Mouse (Mus musculus): ENCODE measurements around the gene Olfr477. TPM values are rescaled to one million over a fixed set of nuclear protein-coding genes. Genes with fewer than 3 reads are reported as not detected.
"Not testable (repeated sequence)": the region's sequence is repeated elsewhere in the genome, so short reads cannot be mapped to it uniquely, and the experiment has no call there.

Olfr477 gene
- not detected in 2 replicates for polyA plus RNA-seq (2012; ENCODE audit: insufficient read depth, insufficient read length, missing spikeins)

DNA sequence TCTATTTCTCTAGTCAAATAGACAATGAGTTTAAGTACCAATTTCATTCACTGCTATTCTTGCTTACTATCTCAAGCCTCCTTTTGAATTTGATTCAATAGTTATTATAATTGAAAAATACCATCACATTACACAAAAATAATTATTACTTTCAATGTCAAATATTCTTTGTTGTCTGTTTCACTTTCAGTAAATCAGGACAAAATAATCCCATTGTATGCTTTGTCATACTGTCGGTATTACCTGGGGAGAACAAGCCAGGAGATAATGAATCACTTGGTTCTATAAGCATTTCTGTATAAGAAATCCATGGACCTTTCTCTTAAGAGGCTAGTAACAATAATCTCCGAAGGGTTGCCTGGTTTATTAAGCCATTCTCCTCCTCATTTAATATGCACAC is at the start of gene Olfr477:
TSS of gene Olfr477 (plus strand) at position 301 of the 400 bp plus-strand sequence.
- Histone ChIP-seq H3K27ac (replicated peaks; ENCODE audit: low read depth, low read length) (no peak within 1 kb of the TSS), H3K4me1 (ENCODE audit: control insufficient read depth, insufficient read depth, insufficient read length, low read length) (no peaks in the 10 kb centered on the region), H3K4me3 (ENCODE audit: insufficient read depth, low read depth, low read length) (no peak within 1 kb of the TSS)

DNA sequence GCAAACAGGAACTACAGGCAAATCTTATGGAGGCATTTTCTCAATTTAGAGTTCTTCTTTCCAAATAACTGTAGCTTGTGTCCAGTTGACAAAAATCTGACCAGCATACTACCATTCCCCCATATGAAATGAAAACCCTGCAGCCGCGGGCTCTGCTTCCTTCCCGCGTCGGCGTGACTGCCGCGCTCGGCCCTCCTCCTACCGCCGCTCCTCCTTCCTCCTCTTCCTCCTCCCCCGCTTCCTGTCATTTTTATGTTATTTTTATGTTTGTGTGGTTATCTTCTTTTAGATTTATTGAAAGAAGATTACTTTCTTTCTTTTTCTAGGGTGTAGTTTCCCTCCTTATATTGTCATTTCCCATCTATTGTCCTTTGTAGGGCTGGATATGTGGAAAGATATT is 34.0 kb upstream of the Olfr477 start:
- H3K4me3 ChIP-seq (ENCODE audit: insufficient read depth, low read depth, low read length); H3K4me1 ChIP-seq (ENCODE audit: control insufficient read depth, insufficient read depth, insufficient read length, low read length); H3K27ac ChIP-seq (replicated peaks; ENCODE audit: low read depth, low read length): not testable (repeated sequence)

DNA sequence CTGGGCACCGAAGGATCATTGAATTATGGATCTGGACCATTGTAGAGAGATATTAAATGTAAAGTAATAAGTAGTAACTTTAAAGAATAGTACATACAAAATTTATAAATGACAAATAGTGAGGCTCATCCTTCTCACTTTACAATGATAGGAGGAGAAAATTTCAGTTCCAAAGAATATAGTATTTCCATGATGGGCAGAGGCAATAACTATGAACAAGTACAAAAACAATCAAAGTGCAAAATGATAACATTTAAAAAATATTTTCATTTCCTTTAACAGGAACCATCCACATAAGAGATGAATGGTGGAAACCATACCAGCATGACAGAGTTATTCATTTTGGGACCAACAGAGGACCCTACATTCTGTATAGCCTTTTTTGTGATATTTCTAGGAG is 32.1 kb upstream of the Olfr477 start, which contains the start of gene Olfr474:
TSS of gene Olfr474 (plus strand) at position 301 of the 400 bp plus-strand sequence.
- no peak within 1 kb of the TSS for H3K27ac ChIP-seq (replicated peaks; ENCODE audit: low read depth, low read length)
- H3K4me1 ChIP-seq (ENCODE audit: control insufficient read depth, insufficient read depth, insufficient read length, low read length): no peaks in the 10 kb centered on the region
- H3K4me3 ChIP-seq (ENCODE audit: insufficient read depth, low read depth, low read length): no peak within 1 kb of the TSS

DNA sequence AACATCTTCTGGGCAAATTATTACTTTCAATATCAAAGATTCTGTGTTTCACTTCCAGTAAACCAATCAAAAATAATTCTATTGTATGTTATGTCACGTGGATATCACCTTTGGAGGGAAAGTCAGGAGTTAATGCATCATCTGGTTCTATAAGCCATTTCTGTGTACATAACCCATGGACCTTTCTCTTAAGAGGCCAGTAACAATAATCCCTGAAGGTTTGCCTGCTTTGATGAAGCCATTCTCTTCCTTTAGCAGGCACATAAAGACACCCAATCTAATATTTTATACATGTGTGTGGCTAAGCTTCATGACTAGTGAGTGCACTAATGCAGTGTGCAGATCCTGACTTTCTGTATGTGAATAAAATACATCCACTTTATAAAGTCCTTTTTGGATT is 22.0 kb upstream of the Olfr477 start, which contains the start of gene Olfr476:
TSS of gene Olfr476 (plus strand) at position 301 of the 400 bp plus-strand sequence.
- no peak within 1 kb of the TSS for H3K4me3 ChIP-seq (ENCODE audit: insufficient read depth, low read depth, low read length)
- H3K27ac ChIP-seq (replicated peaks; ENCODE audit: low read depth, low read length): no peak within 1 kb of the TSS
- H3K4me1 ChIP-seq (ENCODE audit: control insufficient read depth, insufficient read depth, insufficient read length, low read length): no peaks in the 10 kb centered on the region

DNA sequence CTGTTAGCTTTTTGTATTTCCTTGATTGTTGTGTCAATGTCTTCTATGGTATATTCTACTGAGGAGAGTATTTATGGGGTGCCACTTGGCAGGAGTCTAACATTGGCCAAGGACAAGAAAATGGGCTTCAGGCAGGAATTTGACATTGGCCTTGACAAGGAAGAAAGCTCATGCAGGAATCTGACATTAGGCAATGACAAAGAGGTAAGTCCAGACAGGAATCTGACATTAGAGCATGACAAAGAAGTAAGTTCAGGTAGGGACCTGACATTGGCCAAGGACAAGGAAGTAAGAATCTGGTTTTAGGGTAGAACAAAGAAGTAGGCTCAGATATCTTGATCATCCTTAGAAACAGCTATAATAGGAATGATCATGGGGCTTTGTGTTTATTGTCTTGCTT is 27.8 kb downstream of the Olfr477 start:
- not testable (repeated sequence) for H3K27ac ChIP-seq (replicated peaks; ENCODE audit: low read depth, low read length)

DNA sequence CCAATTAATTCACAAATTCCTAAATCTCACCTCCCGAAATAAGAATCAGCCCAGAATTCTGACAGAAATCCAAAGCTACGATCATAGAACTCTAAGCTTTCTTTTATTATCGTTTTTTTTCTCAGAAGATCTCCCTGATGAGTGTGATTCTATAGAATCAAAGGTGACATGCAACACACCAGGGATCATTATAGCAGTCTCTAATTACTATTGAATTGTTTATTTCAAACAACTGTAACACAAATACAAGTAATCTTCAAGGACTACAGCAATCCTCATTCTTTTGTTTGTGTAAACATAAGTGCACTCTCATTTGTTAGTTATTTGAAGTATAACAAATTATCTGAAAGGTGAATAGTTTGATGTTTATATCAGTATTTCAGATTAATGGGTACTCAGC is 47.4 kb downstream of the Olfr477 start, which contains the start of gene Olfr478:
TSS of gene Olfr478 (minus strand) at position 101 of the 400 bp plus-strand sequence.
- H3K4me1 ChIP-seq (ENCODE audit: control insufficient read depth, insufficient read depth, insufficient read length, low read length): no peaks in the 10 kb centered on the region
- no peak within 1 kb of the TSS for H3K27ac ChIP-seq (replicated peaks; ENCODE audit: low read depth, low read length)
- no peak within 1 kb of the TSS for H3K4me3 ChIP-seq (ENCODE audit: insufficient read depth, low read depth, low read length)

More for the DNA sequence above, 27.8 kb downstream of the Olfr477 start:
- H3K4me1 ChIP-seq (ENCODE audit: control insufficient read depth, insufficient read depth, insufficient read length, low read length); H3K4me3 ChIP-seq (ENCODE audit: insufficient read depth, low read depth, low read length): not testable (repeated sequence)

Other genes starting within 250 kb of the Olfr477 start
- gene Cyb5r2, start 228.7 kb upstream of the Olfr477 start, polyA plus RNA-seq (2012; ENCODE audit: insufficient read depth, insufficient read length, missing spikeins): not detected in 2 replicates
- not detected in 2 replicates for gene Ovch2, start 185.5 kb upstream of the Olfr477 start, polyA plus RNA-seq (2012; ENCODE audit: insufficient read depth, insufficient read length, missing spikeins)
- gene Olfr467, start 174.4 kb upstream of the Olfr477 start, polyA plus RNA-seq (2012; ENCODE audit: insufficient read depth, insufficient read length, missing spikeins): not detected in 2 replicates
- not detected in 2 replicates for gene Olfr469, start 161.2 kb upstream of the Olfr477 start, polyA plus RNA-seq (2012; ENCODE audit: insufficient read depth, insufficient read length, missing spikeins)
- not detected in 2 replicates for gene Olfr470, start 139.2 kb upstream of the Olfr477 start, polyA plus RNA-seq (2012; ENCODE audit: insufficient read depth, insufficient read length, missing spikeins)
- gene Olfr472, start 88.8 kb upstream of the Olfr477 start, polyA plus RNA-seq (2012; ENCODE audit: insufficient read depth, insufficient read length, missing spikeins): not detected in 2 replicates
- gene Olfr473, start 56.2 kb upstream of the Olfr477 start, polyA plus RNA-seq (2012; ENCODE audit: insufficient read depth, insufficient read length, missing spikeins): not detected in 2 replicates
- not detected in 2 replicates for gene Olfr474, start 32.0 kb upstream of the Olfr477 start, polyA plus RNA-seq (2012; ENCODE audit: insufficient read depth, insufficient read length, missing spikeins)
- not detected in 2 replicates for gene Olfr476, start 21.9 kb upstream of the Olfr477 start, polyA plus RNA-seq (2012; ENCODE audit: insufficient read depth, insufficient read length, missing spikeins)
- gene Olfr478, start 47.3 kb downstream of the Olfr477 start, polyA plus RNA-seq (2012; ENCODE audit: insufficient read depth, insufficient read length, missing spikeins): not detected in 2 replicates
- gene Olfr479, start 64.0 kb downstream of the Olfr477 start, polyA plus RNA-seq (2012; ENCODE audit: insufficient read depth, insufficient read length, missing spikeins): not detected in 2 replicates
- gene Olfr480, start 80.7 kb downstream of the Olfr477 start, polyA plus RNA-seq (2012; ENCODE audit: insufficient read depth, insufficient read length, missing spikeins): not detected in 2 replicates
- gene Olfr481, start 93.2 kb downstream of the Olfr477 start, polyA plus RNA-seq (2012; ENCODE audit: insufficient read depth, insufficient read length, missing spikeins): not detected in 2 replicates
- gene Olfr482, start 110.9 kb downstream of the Olfr477 start, polyA plus RNA-seq (2012; ENCODE audit: insufficient read depth, insufficient read length, missing spikeins): not detected in 2 replicates
- not detected in 2 replicates for gene Olfr483, start 114.2 kb downstream of the Olfr477 start, polyA plus RNA-seq (2012; ENCODE audit: insufficient read depth, insufficient read length, missing spikeins)
- not detected in 2 replicates for gene Olfr484, start 140.8 kb downstream of the Olfr477 start, polyA plus RNA-seq (2012; ENCODE audit: insufficient read depth, insufficient read length, missing spikeins)
- gene Olfr485, start 173.2 kb downstream of the Olfr477 start, polyA plus RNA-seq (2012; ENCODE audit: insufficient read depth, insufficient read length, missing spikeins): not detected in 2 replicates
- not detected in 2 replicates for gene Olfr486, start 186.0 kb downstream of the Olfr477 start, polyA plus RNA-seq (2012; ENCODE audit: insufficient read depth, insufficient read length, missing spikeins)
- gene Olfr487, start 227.9 kb downstream of the Olfr477 start, polyA plus RNA-seq (2012; ENCODE audit: insufficient read depth, insufficient read length, missing spikeins): not detected in 2 replicates

Data from brown adipose tissue, adult 24 weeks (tissue).